Mouse (Mus musculus) MN1 (cell line): ENCODE measurements around the gene Ndufaf8.

Experiments used
- DNase-seq: peaks from one replicate; pipeline ENCODE4 v3.0.0-alpha.2; 2016; ENCODE audit warnings: low spot score

Gene Ndufaf8

DNA sequence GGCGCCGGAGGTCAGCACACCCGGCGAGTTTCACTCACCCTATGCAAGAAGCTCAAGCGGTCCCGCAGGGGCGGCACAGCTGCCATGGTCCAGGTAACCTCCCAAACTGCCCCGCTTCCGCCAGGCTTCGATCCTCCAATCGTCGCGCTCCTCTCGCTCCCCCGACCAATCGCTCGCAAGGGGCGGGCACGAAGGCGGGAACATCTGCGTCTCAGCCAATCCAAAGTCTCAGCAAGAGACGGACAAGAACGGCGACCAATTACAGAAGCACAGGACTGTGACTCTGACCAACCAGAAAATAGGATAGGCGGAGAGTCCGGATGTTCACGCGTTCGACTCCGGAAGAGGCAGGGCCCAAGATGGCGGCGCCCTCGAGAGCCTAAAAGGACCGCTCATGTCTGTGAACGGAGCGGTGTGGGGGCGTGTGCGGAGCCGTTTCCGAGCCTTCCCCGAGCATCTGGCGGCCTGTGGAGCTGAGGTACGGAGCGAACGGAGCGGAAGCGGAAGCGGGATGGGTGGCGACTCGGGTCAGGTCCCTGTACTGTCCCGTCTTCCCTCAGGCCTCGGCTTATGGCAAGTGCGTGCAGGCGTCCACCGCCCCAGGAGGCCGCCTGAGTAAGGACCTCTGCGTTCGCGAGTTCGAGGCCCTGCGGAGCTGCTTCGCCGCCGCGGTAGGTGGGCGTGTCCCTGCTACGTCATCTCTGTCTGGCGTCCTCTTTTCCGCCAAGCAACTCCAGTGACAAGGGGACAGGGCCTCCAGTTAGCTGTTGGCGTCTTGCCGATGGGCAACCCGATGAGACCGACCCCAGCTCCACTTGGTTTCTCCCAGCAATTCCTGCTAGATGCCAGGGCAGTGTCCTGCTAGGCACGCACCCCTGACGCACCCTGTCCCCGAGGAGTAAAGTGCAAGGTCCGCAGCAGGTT lies at the start of gene Ndufaf8, which contains the start of gene Tepsin:
Ndufaf8 (plus strand) TSS at position 341 of the 924 bp plus-strand sequence.
Tepsin (minus strand) TSS at position 144 of the 924 bp plus-strand sequence.
- DNase-seq = peak; percentile 99

DNA sequence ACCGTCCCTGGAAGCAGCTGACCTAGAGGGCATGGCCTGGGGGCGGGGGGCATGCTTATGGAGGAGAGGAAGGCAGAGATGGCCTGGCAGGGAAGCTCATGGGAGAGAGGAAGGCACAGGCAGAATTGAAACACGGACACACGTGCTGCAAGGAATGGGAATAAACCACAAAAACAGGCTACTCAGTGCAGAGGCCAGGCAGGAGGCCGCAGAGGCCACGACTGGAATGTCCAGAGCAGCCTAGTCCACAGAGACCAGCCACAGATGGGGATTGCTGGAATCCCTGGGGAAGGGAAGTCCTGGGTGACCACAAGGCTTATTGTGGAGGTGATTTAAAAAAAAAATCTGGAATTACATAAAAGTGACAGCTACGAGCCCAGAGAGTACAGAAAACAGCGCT lies 49.7 kb upstream of the Ndufaf8 start:
- DNase-seq = no peak

DNA sequence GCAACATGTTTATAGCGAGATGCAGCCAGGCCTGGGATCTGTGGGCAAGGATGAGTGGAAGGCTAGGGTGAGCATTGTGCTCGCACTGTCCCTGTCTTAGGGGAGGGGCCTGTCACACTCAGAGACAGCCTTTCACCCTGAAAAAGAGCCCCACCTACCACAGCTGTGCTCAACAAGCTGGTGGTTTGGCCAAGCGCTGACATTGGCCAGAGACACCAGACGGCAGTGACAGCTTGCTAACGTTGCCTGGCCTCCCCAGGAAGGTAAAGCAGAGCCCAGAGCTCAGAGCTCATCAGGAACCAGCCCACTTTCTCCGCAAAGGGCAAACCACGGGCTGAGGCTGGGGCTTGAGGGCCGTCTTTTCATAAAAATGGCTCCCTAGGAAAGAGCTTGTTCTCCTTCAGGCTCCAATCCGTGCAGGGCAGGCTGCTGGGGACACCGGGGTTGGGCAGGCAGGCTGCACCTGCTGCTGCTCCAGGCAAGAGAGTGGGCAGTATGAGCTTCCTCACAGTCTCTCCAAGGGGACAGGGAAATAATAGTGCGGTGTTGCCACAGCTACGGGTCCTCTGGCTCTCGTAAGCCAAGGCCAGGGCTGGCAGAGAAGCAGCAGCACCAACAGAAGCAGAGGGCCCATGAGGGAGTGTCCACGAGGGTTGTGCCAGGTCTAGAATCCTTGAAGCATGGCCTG lies 47.5 kb upstream of the Ndufaf8 start:
- peak; percentile 88 for DNase-seq

DNA sequence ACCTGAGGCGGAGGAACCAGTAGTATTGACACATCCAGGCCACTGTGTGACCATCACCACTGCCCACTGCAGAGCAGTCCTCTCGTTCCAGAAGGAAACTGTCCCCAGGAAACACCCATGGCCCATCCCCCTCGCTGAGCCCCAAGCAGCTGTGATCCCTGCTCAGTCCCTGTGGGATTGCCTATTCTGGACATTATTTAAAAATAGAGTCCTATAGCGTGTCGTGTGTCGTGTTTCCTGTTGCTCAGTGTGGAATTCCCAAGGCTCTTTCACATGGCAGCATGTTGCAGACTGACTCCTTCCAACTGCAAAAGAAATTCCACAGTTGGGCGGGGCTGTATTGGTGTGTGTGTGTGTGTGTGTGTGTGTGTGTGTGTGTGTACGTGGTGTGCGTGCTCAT lies 46.5 kb upstream of the Ndufaf8 start:
- no peak for DNase-seq

DNA sequence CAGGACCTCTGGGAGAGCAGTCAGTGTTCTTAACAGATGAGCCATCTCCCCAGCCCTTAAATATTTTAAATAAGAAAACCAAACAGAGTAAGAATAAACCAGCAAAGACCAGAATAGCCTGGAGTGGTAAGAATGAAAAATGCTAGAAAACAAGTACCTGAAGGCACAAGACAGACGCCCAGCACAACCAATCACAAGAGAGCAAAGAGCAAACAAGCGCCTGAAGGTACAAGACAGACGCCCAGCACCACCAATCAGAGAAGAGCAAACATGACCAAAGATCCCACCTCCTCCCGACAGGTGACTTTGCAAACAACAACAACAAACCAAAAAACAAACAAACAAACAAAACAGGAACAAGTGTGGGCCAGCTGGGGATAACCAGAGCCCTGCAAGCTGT lies 44.9 kb upstream of the Ndufaf8 start:
- no peak for DNase-seq

DNA sequence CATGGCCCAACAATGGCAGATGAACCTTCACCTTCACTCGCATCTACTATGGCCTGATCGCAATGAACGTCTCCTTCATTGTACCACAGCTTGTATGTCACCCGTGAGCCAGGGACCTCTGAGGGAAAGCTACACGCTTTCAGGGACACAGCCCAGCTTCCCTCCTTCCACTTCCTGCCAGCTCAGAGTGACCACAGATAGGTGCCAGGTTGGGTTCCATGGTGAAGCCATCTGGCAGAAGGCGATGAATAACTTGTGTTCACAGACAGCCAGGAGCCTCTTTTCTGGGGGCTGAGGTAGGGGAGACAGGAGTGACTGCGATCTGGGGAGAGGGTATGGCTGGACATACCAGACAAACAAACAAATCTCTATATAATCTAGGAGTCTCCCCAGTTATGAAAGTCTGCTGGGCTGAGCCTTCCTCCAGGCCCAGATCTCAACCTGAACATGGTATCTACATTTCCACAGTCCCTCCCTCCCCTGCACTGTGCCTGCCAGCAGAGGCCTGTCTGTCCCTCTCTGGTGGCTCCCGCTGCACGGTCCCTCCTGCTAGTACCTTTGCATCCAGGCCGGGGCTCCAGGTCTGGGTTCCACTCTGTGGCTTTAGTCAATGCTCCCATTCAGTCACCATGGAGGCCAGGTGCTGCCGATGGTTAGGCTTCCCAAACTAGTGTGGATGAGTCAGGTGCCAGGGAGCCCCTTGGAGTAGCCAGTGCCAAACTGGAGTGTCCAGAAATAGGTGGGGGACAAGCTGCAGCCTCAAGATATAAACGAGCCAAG lies 42.6 kb upstream of the Ndufaf8 start:
- DNase-seq = no peak

DNA sequence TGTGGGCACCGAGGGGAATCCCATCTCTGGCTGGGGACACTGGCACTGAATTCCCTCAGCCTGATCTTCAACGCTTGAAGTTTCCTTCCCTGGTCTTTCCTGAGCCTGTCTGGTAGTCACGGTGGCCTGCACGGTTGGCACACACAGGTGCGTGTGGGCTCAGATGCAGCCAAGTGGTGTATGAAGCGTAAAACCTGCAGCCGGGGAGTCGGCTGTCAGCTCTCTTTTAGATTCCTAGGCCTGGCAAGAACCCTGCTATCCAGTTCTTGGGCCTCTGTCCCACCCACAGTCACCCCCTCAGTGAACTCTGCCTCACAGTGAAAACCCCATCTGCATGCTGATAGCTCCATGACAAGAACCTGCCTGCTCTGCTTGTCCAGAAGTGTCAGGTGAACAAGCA lies 38.1 kb upstream of the Ndufaf8 start:
- DNase-seq = no peak

DNA sequence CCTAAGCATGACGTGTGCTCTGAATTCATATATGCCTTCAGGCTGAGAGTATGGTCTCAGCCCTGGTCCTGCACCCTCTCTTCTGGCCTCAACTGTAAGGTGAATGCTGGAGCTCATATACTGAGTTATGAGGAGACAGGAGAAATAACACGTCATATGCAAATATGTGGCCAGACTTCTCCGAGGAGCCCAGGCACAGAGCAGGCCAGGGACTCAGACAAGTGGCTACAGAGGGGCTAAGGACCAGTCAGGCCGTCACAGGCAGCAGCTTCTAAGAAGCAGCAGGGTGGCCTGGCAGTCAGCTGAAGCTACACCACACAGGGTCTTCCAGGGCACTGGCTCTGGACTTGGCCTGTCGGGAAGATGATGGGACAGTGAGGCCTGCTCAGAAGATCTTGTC lies 35.4 kb upstream of the Ndufaf8 start:
- DNase-seq = no peak

DNA sequence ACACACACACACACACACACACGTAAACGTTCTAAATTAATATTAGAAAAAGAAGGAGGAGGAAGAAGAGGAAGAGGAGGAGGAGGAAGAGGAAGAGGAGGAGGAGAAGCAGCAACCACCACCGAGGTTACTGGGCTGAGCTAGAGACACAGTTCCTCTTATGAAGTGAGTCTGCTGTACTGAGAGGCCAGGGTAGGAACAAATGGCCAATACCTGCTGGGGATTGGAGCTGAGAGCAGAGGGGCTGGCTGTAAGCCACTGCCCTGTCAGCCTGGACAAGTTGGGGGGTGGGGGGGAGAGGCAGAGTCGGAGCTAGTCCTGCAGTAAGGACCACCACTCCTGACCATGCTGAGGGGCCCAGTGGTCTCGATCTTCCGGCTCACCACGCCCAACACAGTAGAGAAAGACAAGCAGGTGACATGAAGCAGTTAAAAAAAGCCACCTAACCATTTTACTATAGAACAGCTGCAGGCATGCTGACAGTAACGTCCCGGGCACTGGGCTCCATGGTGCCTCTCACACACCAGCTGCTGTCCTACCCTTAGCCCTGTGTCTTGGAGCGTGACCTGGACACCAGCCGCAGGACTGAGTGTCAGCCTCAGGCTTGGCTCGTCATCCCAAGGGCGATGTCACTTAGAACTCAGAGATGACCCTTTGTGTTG lies 34.6 kb upstream of the Ndufaf8 start:
- DNase-seq = no peak

DNA sequence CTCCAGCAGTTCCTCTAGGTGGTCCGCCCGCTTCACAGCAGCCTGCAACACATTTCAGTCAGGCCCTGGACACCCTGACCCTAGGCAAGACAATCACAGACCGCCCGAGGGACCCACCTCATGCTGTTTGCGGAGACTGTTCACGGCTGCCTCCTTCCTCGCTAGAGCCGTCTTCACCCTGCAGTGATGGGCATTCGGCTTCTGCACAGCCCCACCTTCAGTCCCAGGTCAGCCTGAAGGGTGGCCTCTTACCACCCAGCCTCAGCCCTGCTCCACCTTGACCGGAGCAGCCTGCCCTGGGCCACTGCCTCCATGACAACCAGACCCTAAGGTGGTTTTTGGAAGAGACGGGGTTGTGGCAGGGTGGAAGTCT lies 34.1 kb upstream of the Ndufaf8 start:
- no peak for DNase-seq

DNA sequence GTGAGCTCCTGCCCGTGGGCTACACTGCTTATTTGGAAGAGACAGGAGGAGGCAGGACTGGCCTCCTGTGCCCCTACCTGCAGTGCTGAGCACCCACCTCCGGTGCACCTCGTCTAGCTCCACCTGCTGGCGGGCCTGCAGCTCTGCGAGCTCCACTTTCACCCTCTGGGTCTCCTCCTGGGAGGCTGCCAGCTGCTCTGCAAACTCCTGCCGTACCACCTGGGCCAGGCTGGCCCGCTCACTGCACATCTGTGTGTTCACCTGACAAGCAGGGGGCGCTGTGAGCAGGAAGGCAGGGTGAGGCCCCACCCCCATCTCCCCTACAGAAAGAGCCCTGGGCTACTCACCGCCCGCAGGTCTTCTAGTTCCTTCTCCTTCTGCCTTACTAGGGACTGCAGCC lies 33.4 kb upstream of the Ndufaf8 start:
- peak; percentile 69 for DNase-seq

DNA sequence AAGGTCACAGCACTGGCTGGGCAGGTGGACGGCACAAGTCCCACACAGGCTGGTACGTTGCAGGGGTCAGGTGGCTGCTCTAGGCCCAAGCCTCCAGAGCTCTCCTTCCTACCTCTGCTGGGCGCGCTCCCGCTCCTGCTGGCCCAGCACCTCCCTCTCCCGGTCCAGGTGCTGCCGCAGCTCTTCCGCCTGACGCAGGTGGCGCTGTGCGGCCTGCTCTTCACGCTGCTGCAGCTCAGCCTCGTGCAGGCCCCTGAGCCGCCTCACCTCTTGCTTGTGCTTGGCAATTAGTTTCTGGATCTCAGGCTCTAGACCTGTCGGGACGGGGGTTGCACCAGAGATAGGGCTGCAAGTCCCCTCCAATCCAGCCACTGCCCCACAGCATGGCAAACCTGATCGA lies 30.9 kb upstream of the Ndufaf8 start:
- no peak for DNase-seq

DNA sequence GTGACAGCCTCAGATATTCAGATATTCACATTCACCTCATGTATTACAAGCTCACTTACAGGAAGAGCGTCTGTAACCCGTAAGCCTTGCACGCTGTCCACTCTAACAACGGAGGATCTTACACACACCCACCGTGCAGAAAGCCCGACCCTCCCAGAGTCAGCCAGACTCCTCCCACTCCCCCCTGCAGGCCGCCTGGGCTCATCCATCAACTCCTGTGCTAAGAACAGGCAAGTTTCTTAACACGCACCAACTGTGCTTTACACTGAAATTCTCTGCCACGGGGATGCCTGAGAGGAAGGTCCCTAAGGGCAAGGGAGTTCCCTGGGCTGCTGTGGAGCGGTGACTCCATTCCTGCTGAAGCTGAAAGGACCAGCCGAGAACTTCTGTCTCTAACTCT lies 29.5 kb upstream of the Ndufaf8 start:
- DNase-seq = no peak

DNA sequence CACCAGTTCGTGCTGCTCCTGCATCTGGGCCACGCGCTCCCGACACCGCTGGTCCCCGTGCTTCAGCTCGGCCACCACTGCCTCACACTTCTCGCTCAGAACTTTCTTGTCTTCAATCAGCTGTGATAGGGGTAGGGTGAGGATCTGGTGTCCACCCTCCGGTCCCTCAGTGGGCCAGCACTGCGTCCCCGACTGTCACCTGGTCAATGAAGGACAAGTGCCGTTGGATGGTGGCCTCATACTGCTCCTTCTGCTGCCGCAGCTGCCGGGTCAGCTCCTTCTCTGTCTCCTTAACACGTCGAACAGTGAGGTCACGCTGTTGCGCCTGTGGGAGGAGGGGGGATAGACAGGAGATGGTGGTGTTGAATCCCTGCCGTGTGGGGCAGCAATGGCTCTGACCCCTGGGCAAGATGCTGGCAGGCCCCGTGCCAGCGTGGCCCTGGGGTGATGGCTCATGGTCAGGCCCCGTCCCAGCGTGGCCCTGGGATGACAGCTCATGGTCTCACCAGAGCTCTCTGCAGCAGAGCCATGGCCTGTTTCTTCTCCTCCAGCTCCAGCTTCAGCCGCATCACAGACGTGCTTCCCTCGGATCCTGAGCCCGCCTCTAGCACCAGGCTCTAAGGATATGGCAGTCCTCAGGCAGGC lies 28.3 kb upstream of the Ndufaf8 start:
- DNase-seq = no peak

DNA sequence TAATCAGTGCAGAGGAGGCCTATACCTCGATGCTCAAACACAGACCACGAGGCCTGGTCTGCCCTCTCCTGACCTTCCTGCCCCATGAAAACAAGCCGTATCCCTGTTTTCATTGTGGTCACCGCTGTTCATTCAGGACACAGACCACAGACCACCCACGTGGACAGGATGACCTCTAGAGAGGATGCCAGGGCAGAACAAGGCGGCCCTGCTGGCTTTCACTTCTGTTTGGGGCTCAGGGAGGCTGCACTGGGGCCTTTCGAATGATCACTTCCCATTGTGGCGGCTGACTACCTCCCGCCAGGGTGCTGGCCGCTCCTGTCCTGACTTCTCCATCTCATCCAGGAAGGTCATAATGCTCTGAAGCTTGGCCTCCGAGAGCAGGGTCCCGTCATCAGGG lies 27.7 kb upstream of the Ndufaf8 start:
- no peak for DNase-seq

DNA sequence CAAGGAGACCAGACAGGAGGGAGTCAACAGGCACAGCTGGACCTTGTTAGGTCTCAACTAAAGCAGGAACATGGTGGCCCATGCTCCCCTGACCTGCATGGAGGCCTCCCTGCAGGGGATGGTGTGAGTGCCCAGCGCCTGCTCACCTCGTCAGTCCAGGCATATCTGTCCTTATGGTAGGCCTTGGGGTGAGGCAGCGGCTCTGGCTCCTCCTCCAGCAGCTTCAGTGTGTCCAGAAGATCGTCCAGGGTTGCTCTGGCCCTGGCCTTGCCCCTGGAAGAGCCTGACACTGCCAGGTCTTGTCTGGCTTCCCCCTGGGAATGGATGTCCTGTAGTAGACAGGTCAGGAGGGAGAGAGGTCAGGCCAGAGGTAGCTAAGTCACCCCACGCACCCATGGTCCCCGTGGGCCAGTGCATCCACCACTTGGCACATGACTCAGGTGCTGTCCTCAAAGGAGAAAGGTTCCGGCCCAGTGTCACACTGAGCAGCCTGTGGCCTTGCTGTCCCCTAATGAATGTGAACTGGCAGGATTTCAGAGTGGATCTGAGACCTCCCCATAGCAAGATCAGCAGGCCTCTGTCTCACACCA lies 26.9 kb upstream of the Ndufaf8 start:
- DNase-seq = no peak

DNA sequence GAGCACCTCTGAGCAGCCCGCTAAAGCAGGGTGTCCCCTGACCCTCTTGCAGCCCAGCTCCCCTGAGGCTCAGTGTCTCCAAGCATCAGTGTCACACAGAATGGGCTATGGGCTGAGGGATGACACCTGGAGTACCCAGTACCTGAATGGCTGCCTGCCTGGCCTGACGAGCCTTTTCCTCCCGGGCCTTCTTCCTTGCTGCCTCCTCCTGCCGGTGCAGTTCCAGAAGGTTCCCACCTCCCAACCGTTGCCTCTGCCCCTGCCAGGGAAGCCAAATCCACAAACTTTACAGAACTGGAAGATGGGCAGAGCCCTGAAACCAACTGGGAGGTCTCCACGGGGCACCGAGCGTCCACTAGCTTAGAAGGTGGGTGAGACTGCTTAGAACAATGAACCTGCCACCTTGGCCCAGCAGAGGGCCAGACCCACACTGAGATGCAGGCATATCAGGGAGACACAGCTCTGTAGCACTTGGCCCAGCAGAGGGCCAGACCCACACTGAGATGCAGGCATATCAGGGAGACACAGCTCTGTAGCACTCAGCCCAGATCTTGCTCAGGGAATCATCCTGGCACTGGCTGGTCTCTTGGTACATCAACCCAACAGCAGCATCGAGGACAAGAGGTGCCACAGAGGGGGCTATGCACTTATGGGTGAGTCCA lies 25.6 kb upstream of the Ndufaf8 start:
- DNase-seq = peak; percentile 49

DNA sequence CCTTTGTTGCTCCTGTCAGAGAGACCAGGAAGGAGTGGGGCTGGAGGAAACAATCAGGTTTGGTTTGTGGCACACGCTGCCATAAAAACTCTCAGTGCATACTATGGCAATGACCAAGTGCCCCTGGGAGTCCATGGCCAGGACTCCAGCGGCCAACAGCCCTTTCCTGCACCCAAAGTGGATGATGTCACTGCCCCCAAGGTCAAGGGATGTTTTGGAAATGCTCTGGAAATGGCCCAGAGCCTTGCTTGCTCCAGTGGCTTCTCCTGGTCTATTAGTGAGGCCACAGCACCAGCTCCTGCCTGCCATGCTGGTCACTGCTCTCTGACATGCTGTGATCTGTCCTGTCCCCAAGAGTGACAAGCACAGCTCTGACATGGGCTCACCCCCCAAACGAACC lies 22.5 kb upstream of the Ndufaf8 start:
- DNase-seq = no peak

DNA sequence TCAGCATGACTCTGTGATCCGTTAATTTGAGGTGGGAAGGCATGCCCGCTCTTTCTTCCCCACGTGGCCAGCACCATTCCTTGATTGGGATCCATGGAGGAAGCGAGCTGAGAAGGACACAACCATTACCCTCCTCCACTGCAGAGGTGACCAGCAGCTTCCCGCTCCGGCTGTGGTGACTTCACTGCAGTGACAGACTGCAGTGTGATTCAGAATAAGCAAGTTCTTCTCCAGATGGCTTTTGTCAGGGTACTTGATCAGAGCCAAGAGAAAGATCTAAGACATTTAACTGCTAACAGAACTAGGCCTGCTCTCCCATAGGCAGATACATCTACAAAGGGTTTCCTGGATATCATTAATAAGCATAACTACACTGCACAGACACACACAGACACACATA lies 18.4 kb upstream of the Ndufaf8 start:
- no peak for DNase-seq

DNA sequence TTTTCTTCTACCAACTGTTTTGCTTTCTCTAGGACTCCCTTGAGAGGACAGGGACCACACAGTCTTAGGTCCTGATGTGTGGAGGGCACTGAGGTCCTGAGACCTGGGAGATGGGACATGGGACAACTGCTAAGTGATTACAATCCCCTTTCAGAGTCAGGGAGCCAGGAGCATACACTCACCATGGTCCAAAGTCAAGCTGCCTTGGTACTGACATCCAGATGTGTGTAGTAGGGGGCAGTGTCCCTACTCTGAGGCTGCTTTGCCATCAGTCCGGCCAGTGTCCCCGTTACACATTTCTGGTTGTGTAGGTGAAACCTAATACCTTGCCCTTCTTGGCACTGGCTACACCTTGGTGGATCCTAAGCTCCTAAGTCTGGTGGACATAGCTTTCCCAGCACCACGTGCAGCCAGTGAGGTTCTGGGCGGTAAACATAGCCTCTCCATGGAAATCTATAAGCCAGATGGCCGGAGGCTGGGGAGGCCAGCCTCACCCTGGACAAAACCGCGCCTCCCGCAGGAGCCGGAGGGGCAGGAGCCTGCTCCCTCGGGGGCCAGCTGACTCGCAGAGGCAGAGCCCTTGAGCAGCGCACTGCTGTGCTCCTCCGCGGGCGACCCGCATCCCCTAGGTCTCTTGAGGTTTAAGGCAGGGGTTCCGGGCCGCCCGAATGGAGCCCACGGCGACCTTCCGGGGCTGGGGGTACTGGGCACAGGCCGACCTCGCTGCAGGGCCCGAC lies 12.7 kb upstream of the Ndufaf8 start:
- peak; percentile 84 for DNase-seq
